Mouse (Mus musculus): ENCODE data around the gene C1rl. TPM values are rescaled to one million over a fixed set of nuclear protein-coding genes. Genes with fewer than 3 reads are reported as not detected.
"Not testable (repeated sequence)": the region's sequence is repeated elsewhere in the genome, so short reads cannot be mapped to it uniquely, and the experiment has no call there.

The C1rl gene
- polyA plus RNA-seq, 1 experiment, result 8.5 TPM

- no peak for TF ChIP-seq CTCF (IDR thresholded peaks at IDR 0.05; ENCODE audit: control insufficient read depth, insufficient read depth, low read length)
- no peak for TF ChIP-seq POLR2A (IDR thresholded peaks at IDR 0.05; ENCODE audit: borderline replicate concordance, control insufficient read depth, low read depth, low read length)
- Histone ChIP-seq H3K4me1 (ENCODE audit: control insufficient read depth, insufficient read depth, low read length) (no peaks in the 10 kb centered on the region), H3K27ac (ENCODE audit: control insufficient read depth, insufficient read depth, low read depth, low read length, poor library complexity) (no peak overlapping the region), H3K4me3 (replicated peaks; ENCODE audit: control insufficient read depth, low read depth, low read length) (no peak overlapping the region)
- 87% methylated on average over 22 of the region's 22 CpGs for WGBS
These were observed 59.9 kb downstream of the C1rl start for GRCm38 (mm10) chr6:124552766-124553165.

GRCm38 (mm10) chr6:124555956-124556355 is 63.0 kb downstream of the C1rl start:
- H3K4me3 ChIP-seq (replicated peaks; ENCODE audit: control insufficient read depth, low read depth, low read length); H3K27ac ChIP-seq (ENCODE audit: control insufficient read depth, insufficient read depth, low read depth, low read length, poor library complexity); H3K4me1 ChIP-seq (ENCODE audit: control insufficient read depth, insufficient read depth, low read length): not testable (repeated sequence)
- 58% methylated on average over 2 of the region's 2 CpGs for WGBS

Other genes with a start within 250 kb of the C1rl start
- 8.3 and 14.5 TPM in 2 replicates for gene Cd163, start 188.5 kb upstream of the C1rl start, polyA plus RNA-seq (2011; ENCODE audit: insufficient read depth, insufficient read length, low replicate concordance, missing spikeins)
- 11.0 and 16.6 TPM in 2 replicates for gene Pex5, start 78.0 kb upstream of the C1rl start, polyA plus RNA-seq (2011; ENCODE audit: insufficient read depth, insufficient read length, low replicate concordance, missing spikeins)
- gene Clstn3, start 28.3 kb upstream of the C1rl start, polyA plus RNA-seq (2011; ENCODE audit: insufficient read depth, insufficient read length, low replicate concordance, missing spikeins), result 4.6 and 5.3 TPM in 2 replicates
- gene C1ra, start 19.3 kb downstream of the C1rl start, polyA plus RNA-seq (2011; ENCODE audit: insufficient read depth, insufficient read length, low replicate concordance, missing spikeins), result 4.5 and 8.9 TPM in 2 replicates
- 5.2 and 6.6 TPM in 2 replicates for gene C1s1, start 49.2 kb downstream of the C1rl start, polyA plus RNA-seq (2011; ENCODE audit: insufficient read depth, insufficient read length, low replicate concordance, missing spikeins)
- not detected in 2 replicates for gene C1rb, start 77.2 kb downstream of the C1rl start, polyA plus RNA-seq (2011; ENCODE audit: insufficient read depth, insufficient read length, low replicate concordance, missing spikeins)
- gene C1s2, start 143.0 kb downstream of the C1rl start, polyA plus RNA-seq (2011; ENCODE audit: insufficient read depth, insufficient read length, low replicate concordance, missing spikeins), result not detected in 2 replicates
- 67.0 and 77.5 TPM in 2 replicates for gene Lpcat3, start 169.9 kb downstream of the C1rl start, polyA plus RNA-seq (2011; ENCODE audit: insufficient read depth, insufficient read length, low replicate concordance, missing spikeins)
- 101 and 149 TPM in 2 replicates for gene Emg1, start 219.1 kb downstream of the C1rl start, polyA plus RNA-seq (2011; ENCODE audit: insufficient read depth, insufficient read length, low replicate concordance, missing spikeins)
- 143 and 213 TPM in 2 replicates for gene Phb2, start 219.2 kb downstream of the C1rl start, polyA plus RNA-seq (2011; ENCODE audit: insufficient read depth, insufficient read length, low replicate concordance, missing spikeins)
- gene Ptpn6, start 245.6 kb downstream of the C1rl start, polyA plus RNA-seq (2011; ENCODE audit: insufficient read depth, insufficient read length, low replicate concordance, missing spikeins), result 239 and 439 TPM in 2 replicates
- 138 and 208 TPM in 2 replicates for gene Grcc10, start 248.3 kb downstream of the C1rl start, polyA plus RNA-seq (2011; ENCODE audit: insufficient read depth, insufficient read length, low replicate concordance, missing spikeins)

Data from bone marrow, adult 2 months (tissue).